Mouse (Mus musculus) hindbrain, embryonic 14.5 days (tissue): ENCODE measurements around the gene Slc27a1. TPM values are rescaled to one million over a fixed set of nuclear protein-coding genes. Genes with fewer than 3 reads are reported as not detected.
A peak's percentile ranks its signal among the peaks of the same experiment; 100 is the strongest.

Source experiments
- ATAC-seq: fragments of 200-750 bp; cut with Nextera tagmentation; 2 replicates; pipeline ENCODE4 v1.8.0; 2017; ENCODE audit warnings: moderate number of reproducible peaks, mild to moderate bottlenecking, moderate TSS enrichment, moderate library complexity; ENCODE audit not compliant: low FRiP score
- DNase-seq: peaks from one replicate; pipeline ENCODE4 v3.0.0-alpha.2; 2015; ENCODE audit warnings: low spot score
- H3K27ac ChIP-seq: fragments of 300-500 bp; sonication (generic); 2 replicates; pipeline ENCODE4 v1.5.1; 2014; ENCODE audit warnings: mild to moderate bottlenecking, moderate library complexity
- H3K27me3 ChIP-seq: fragments of 300-500 bp; sonication (generic); 2 replicates; pipeline ENCODE4 v1.6.1; 2014; ENCODE audit warnings: mild to moderate bottlenecking, low read length, mixed read lengths; ENCODE audit not compliant: control insufficient read depth, insufficient read depth
- H3K36me3 ChIP-seq: fragments of 300-500 bp; sonication (generic); replicated peaks from 2 replicates; pipeline ENCODE4 v1.6.1; 2014; ENCODE audit not compliant: control insufficient read depth, insufficient read depth
- H3K4me1 ChIP-seq: fragments of 300-500 bp; sonication (generic); replicated peaks from 2 replicates; pipeline ENCODE4 v1.6.1; 2014; ENCODE audit warnings: antibody characterized with exemption, low read length, mixed read lengths; ENCODE audit not compliant: control insufficient read depth, insufficient read depth
- H3K4me2 ChIP-seq: fragments of 300-500 bp; sonication (generic); replicated peaks from 2 replicates; pipeline ENCODE4 v1.6.1; 2014; ENCODE audit warnings: mild to moderate bottlenecking, moderate library complexity
- H3K4me3 ChIP-seq: fragments of 300-500 bp; sonication (generic); replicated peaks from 2 replicates; pipeline ENCODE4 v1.5.1; 2014; ENCODE audit warnings: mild to moderate bottlenecking, low read length
- H3K9ac ChIP-seq: fragments of 300-500 bp; sonication (generic); 2 replicates; pipeline ENCODE4 v1.6.1; 2014
- H3K9me3 ChIP-seq: fragments of 300-500 bp; sonication (generic); 2 replicates; pipeline ENCODE4 v1.6.1; 2016; ENCODE audit warnings: low read length; ENCODE audit not compliant: control insufficient read depth
- WGBS: fragments of 180-500 bp; shearing (Covaris S2); extraction: QIAGEN DNeasy Blood & Tissue Kit; methylation state at CpG from one replicate; pipeline ENCODE4 v1.1.7; 2014; 5-methylcytosine and 5-hydroxymethylcytosine counted together
- polyA plus RNA-seq: library from polyadenylated mRNA; unstranded; fragments of >200 nt; fragmentation: Nextera tagmentation; extraction: Ambion mirVana; gene quantifications from 2 replicates; pipeline ENCODE4 v1.2.1, GENCODE M21; 2014

Slc27a1 gene
- polyA plus RNA-seq, 1 experiment from 2014 or later: 57.3 TPM

GRCm38 (mm10) chr8:71534263-71534810 lies 34.3 kb upstream of the Slc27a1 start:
- Histone ChIP-seq H3K9ac (no peak overlapping the region), H3K4me3 (no peak overlapping the region), H3K36me3 (no peaks in the 10 kb centered on the region), H3K4me1 (0 out of 2 replicates have a peak, but pooled peaks cover 6% of the 10 kb centered on the region), H3K27ac (no peak overlapping the region), H3K4me2 (no peak overlapping the region), H3K27me3 (peaks cover 23% of the 10 kb centered on the region), H3K9me3 (no peaks in the 10 kb centered on the region)
- no peak for DNase-seq
- WGBS: 32% methylated on average over 3 of the region's 3 CpGs
- 0 out of 2 replicates have a peak, but pooled peaks have one; percentile 22 for ATAC-seq

GRCm38 (mm10) chr8:71535663-71536062 lies 33.0 kb upstream of the Slc27a1 start:
- Histone ChIP-seq H3K27ac (no peak overlapping the region), H3K4me2 (no peak overlapping the region), H3K36me3 (no peaks in the 10 kb centered on the region), H3K9me3 (no peaks in the 10 kb centered on the region), H3K27me3 (peaks cover 23% of the 10 kb centered on the region), H3K4me1 (0 out of 2 replicates have a peak, but pooled peaks cover 6% of the 10 kb centered on the region), H3K9ac (no peak overlapping the region), H3K4me3 (no peak overlapping the region)
- DNase-seq (no peak), ATAC-seq (no peak)
- WGBS: 68% methylated on average over 5 of the region's 5 CpGs

- Histone ChIP-seq H3K27ac (no peak within 1 kb of the TSS), H3K4me2 (peak within 1 kb of the TSS; percentile 46), H3K4me1 (0 out of 2 replicates have a peak, but pooled peaks cover 6% of the 10 kb centered on the region), H3K4me3 (peak within 1 kb of the TSS; percentile 22), H3K36me3 (no peaks in the 10 kb centered on the region), H3K27me3 (peaks cover 23% of the 10 kb centered on the region), H3K9me3 (no peaks in the 10 kb centered on the region), H3K9ac (no peak within 1 kb of the TSS; the same call in 1 of the 2 replicates)
- 3% methylated on average over 37 of the region's 37 CpGs for WGBS
- DNase-seq: peak; percentile 61
- ATAC-seq: no peak
These were observed 31.4 kb upstream of the Slc27a1 start, which contains the start of gene Bst2 for GRCm38 (mm10) chr8:71537028-71537867. Gene Bst2 (minus strand): TSS chr8:71537456.

DNA sequence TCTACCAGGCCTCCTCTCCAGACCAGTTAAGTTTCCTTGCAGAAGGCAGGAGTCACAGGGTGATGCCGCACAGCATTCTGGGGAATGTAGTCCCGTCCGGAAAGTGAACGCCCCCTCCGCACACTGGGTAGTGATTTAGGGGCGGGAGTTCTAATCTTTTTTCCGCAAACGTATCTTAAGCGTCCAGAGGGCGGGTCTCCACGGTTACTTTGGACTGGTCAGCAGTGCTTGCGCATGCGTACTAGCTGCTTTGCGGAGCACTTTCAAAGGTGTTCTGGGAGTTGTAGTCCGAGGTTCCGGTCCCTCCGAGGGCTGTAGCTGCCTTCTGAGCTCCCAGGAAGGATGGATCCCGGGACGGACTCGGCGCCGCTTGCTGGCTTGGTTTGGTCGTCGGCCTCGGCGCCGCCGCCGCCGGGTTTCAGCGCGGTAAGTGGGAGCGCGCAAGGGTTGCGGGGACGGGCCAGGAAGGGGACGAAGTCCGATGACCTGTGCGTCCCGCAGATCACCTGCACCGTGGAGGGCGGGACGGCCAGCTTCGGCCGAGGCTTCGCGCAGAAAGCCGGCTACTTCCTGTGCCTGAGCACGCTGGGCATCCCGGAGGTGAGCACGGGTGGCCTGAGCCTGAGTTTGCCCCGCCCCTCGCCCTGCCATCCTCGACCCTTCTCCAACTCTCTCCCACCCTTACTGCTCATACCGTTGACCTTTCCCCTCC lies 25.9 kb upstream of the Slc27a1 start, which contains the start of gene Mvb12a:
TSS of gene Mvb12a (plus strand) at position 291 of the 712 bp plus-strand sequence.
- Histone ChIP-seq H3K27me3 (peaks cover 2% of the 10 kb centered on the region), H3K4me3 (peak within 1 kb of the TSS; percentile 79), H3K9me3 (no peaks in the 10 kb centered on the region), H3K9ac (peak within 1 kb of the TSS; percentile 81), H3K4me1 (peaks cover 9% of the 10 kb centered on the region; the same call in 1 of the 2 replicates), H3K36me3 (peaks cover 25% of the 10 kb centered on the region), H3K27ac (0 out of 2 replicates have a peak within 1 kb of the TSS, but pooled peaks have one; percentile 51), H3K4me2 (peak within 1 kb of the TSS; percentile 85)
- DNase-seq: peak; percentile 97
- under 1% methylated on average over 54 of the region's 55 CpGs for WGBS
- peak; percentile 96 for ATAC-seq

DNA sequence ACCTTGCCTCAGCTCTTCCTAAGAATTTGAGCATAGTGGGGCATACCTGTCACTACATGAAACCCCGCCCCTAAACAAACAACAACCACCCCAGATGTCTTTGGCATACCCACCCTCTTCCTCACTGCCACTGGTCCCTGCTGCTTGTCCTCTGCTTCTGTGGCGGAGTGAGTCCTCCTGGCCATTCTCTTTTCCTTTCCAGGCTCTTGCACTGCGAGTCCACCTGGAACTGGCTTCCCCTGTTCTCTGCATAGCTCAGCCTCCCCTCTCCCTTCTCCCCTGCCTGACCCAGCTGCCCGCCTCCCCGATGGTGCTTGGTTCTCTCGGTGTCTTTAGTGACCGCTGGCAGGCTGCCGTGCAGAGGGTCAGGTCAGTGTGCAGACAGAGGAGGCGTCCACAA lies 24.9 kb upstream of the Slc27a1 start:
- ATAC-seq: no peak
- Histone ChIP-seq H3K4me1 (peaks cover 9% of the 10 kb centered on the region; the same call in 1 of the 2 replicates), H3K27me3 (no peaks in the 10 kb centered on the region), H3K9ac (peak overlapping the region; percentile 81), H3K4me2 (peak overlapping the region; percentile 85), H3K9me3 (no peaks in the 10 kb centered on the region), H3K27ac (no peak overlapping the region), H3K4me3 (peak overlapping the region; percentile 79), H3K36me3 (peaks cover 35% of the 10 kb centered on the region)
- DNase-seq: no peak
- WGBS: 85% methylated on average over 9 of the region's 9 CpGs

GRCm38 (mm10) chr8:71545053-71545452 lies 23.6 kb upstream of the Slc27a1 start:
- Histone ChIP-seq H3K4me2 (no peak overlapping the region), H3K27me3 (no peaks in the 10 kb centered on the region), H3K9ac (no peak overlapping the region), H3K9me3 (no peaks in the 10 kb centered on the region), H3K4me3 (no peak overlapping the region), H3K4me1 (peaks cover 9% of the 10 kb centered on the region; the same call in 1 of the 2 replicates), H3K36me3 (peaks cover 36% of the 10 kb centered on the region), H3K27ac (no peak overlapping the region)
- DNase-seq (no peak), ATAC-seq (no peak)
- 90% methylated on average over 11 of the region's 11 CpGs for WGBS

DNA sequence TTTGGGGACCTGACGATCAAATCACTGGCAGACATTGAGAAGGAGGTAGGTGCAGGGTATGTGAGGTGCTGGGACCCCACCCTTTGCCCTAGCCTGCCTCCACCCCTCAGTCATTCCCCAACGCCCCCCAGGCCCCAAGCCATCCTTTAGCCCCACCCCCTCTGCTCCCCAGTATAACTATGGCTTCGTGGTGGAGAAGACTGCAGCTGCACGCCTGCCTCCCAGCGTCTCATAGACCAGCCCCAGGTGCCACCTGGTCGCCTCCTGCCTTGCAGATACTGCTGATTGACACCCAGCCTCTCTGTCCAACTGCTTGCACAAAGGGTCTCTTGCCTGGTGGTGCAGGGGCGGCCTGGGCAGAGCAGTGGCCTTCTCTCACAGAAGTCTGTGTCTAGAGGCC lies 21.1 kb upstream of the Slc27a1 start:
- Histone ChIP-seq H3K9ac (no peak overlapping the region), H3K4me2 (no peak overlapping the region), H3K27me3 (no peaks in the 10 kb centered on the region), H3K4me1 (peaks cover 9% of the 10 kb centered on the region; the same call in 1 of the 2 replicates), H3K4me3 (no peak overlapping the region), H3K36me3 (peaks cover 36% of the 10 kb centered on the region), H3K9me3 (no peaks in the 10 kb centered on the region), H3K27ac (no peak overlapping the region)
- ATAC-seq (no peak), DNase-seq (no peak)
- 91% methylated on average over 7 of the region's 7 CpGs for WGBS

- ATAC-seq (no peak), DNase-seq (no peak)
- Histone ChIP-seq H3K9me3 (no peaks in the 10 kb centered on the region), H3K27me3 (peaks cover 6% of the 10 kb centered on the region), H3K4me1 (no peaks in the 10 kb centered on the region), H3K4me2 (no peak overlapping the region), H3K27ac (no peak overlapping the region), H3K4me3 (no peak overlapping the region), H3K36me3 (peaks cover 29% of the 10 kb centered on the region), H3K9ac (no peak overlapping the region)
- 67% methylated on average over 7 of the region's 7 CpGs for WGBS
These were observed 17.9 kb upstream of the Slc27a1 start for GRCm38 (mm10) chr8:71550754-71551153.

GRCm38 (mm10) chr8:71552770-71553169 lies 15.9 kb upstream of the Slc27a1 start:
- H3K4me1 ChIP-seq: no peaks in the 10 kb centered on the region
- ATAC-seq: no peak
- H3K27ac ChIP-seq: no peak overlapping the region
- WGBS: 81% methylated on average over 6 of the region's 6 CpGs
- H3K4me3 ChIP-seq: no peak overlapping the region
- H3K9me3 ChIP-seq: no peaks in the 10 kb centered on the region
- no peak for DNase-seq
- H3K36me3 ChIP-seq: peaks cover 11% of the 10 kb centered on the region
- peaks cover 26% of the 10 kb centered on the region for H3K27me3 ChIP-seq
- H3K9ac ChIP-seq: no peak overlapping the region
- H3K4me2 ChIP-seq: no peak overlapping the region
